Mouse (Mus musculus): Measurements from ENCODE around the gene Rpl13.

DNA sequence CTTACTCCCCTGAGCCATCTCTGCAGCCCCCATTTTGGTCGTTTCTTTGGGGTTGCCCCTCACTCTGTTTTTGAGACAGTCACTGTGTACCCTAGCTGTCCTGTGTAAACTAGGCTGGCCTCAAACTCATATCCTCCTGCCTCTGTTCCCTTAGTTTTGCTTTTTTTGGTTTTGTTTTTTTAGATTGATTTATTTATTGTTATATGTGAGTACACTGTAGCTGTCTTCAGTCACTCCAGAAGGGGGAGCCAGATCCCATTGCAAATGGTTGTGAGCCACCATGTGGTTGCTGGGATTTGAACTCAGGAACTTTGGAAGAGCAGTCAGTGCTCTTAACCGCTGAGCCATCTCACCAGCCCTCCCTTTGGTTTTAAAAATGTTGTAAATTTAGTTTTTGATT lies 4.4 kb downstream of the Rpl13 start:
- TF ChIP-seq POLR2A (IDR thresholded peaks at IDR 0.05; ENCODE audit: insufficient read length, low read depth): no peak
- no peak for TF ChIP-seq MYOD1 (IDR thresholded peaks at IDR 0.05; ENCODE audit: control insufficient read depth in 1 of 3, insufficient read length in 2 of 3, low read depth in 2 of 3)
- TF ChIP-seq USF1 (IDR thresholded peaks at IDR 0.05; ENCODE audit: low read depth): no peak
- TF ChIP-seq MYOG (IDR thresholded peaks at IDR 0.05; ENCODE audit: control insufficient read depth in 1 of 3, insufficient read depth in 1 of 3, insufficient read length in 2 of 3, low read depth in 2 of 3): no peak
- TF ChIP-seq MAX (IDR thresholded peaks at IDR 0.05; ENCODE audit: low read depth): no peak
- TF ChIP-seq CEBPB (IDR thresholded peaks at IDR 0.05; ENCODE audit: insufficient read depth, poor library complexity, severe bottlenecking): no peak
- no peak for TF ChIP-seq TCF3 (IDR thresholded peaks at IDR 0.05; ENCODE audit: insufficient read length, low read depth)
